Mouse (Mus musculus): ENCODE measurements around the gene Lclat1. TPM values are rescaled to one million over a fixed set of nuclear protein-coding genes. Genes with fewer than 3 reads are reported as not detected.

Gene Lclat1
- total and polyA plus RNA-seq, 3 experiments, result 6.3 to 9.6 (median 7.0) TPM

DNA sequence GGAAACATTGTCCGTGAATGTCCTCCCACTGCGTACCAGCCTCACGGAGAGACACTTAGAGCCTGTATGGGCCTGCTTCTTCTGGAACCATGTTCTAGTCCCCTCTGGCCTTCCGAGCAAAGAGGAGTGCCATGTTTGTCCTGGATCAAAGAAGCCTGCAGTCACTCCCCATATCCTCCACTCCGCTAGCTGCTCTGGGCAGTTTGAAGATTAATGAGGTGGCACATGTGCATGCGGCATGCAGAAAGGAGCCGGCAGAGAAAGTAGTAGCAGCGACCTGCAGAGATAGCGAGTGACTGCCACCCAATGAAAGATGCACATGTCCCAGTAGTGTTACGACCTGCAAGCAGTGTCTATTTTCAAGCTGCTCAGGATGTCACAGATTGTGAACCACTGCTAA is 167.3 kb downstream of the Lclat1 start:
- in situ Hi-C loops (cut with MboI; ENCODE audit: low pct_ligation_motif_present, low pct_unique_long_range_greater_than_20kb, low sequenced_read_pairs), result no loop called here
- dilution Hi-C loops (cut with MboI; ENCODE audit: extremely low pct_ligation_motif_present, extremely low pct_unique_long_range_greater_than_20kb, low sequenced_read_pairs), result no loop called here
- H3K27me3 ChIP-seq (replicated peaks), result no peaks in the 10 kb centered on the region
- H3K4me1 ChIP-seq (ENCODE audit: control insufficient read depth in 1 of 2, insufficient read depth in 2 of 2), result peaks cover 25 to 37% of the 10 kb centered on the region in 2 experiments
- TF ChIP-seq ZMIZ1 (IDR thresholded peaks at IDR 0.05; ENCODE audit: low read depth, low read length) (no peak), E2F4 (IDR thresholded peaks at IDR 0.05; ENCODE audit: insufficient replicate concordance, low read depth, low read length) (no peak), CTCF (conservative IDR thresholded peaks at IDR 0.05 in 1 of 2, IDR thresholded peaks at IDR 0.05 in 1 of 2; ENCODE audit: low read depth in 2 of 2, low read length in 2 of 2) (no peak), ELF1 (IDR thresholded peaks at IDR 0.05; ENCODE audit: low read depth, low read length) (no peak), CHD2 (IDR thresholded peaks at IDR 0.05; ENCODE audit: low read length) (no peak), TBP (conservative IDR thresholded peaks at IDR 0.05; ENCODE audit: low read depth, low read length) (no peak), RCOR1 (conservative IDR thresholded peaks at IDR 0.05; ENCODE audit: low read depth, low read length) (no peak), JUN (IDR thresholded peaks at IDR 0.05; ENCODE audit: insufficient read depth, low read depth, low read length) (no peak), MAFK (IDR thresholded peaks at IDR 0.05; ENCODE audit: insufficient replicate concordance, low read length) (no peak), ZNF384 (IDR thresholded peaks at IDR 0.05; ENCODE audit: low read depth, low read length) (no peak), EP300 (IDR thresholded peaks at IDR 0.05; ENCODE audit: low read length) (no peak), RAD21 (IDR thresholded peaks at IDR 0.05; ENCODE audit: low read depth, low read length) (no peak), NELFE (IDR thresholded peaks at IDR 0.05; ENCODE audit: low read depth, low read length) (no peak), ETS1 (conservative IDR thresholded peaks at IDR 0.05; ENCODE audit: low read depth, low read length) (no peak)
- no peak overlapping the region for H3K27ac ChIP-seq (ENCODE audit: insufficient read depth, low read depth)
- no peak overlapping the region for H3K4me3 ChIP-seq (replicated peaks in 1 of 3; ENCODE audit: low read depth in 2 of 3, low read length in 2 of 3, poor library complexity in 1 of 3)
- no peaks in the 10 kb centered on the region for H3K36me3 ChIP-seq (replicated peaks in 1 of 2; ENCODE audit: control insufficient read depth in 1 of 2, insufficient read depth in 1 of 2, low read length in 1 of 2)
- H3K4me2 ChIP-seq (ENCODE audit: insufficient read depth, low read depth, poor library complexity, severe bottlenecking), result no peak overlapping the region
- no peaks in the 10 kb centered on the region for H3K79me2 ChIP-seq (replicated peaks; ENCODE audit: control insufficient read depth, extremely low read depth, insufficient read depth, poor library complexity, severe bottlenecking)
- DNase-seq (ENCODE audit: extremely low read depth), result no peak
- H3K9ac ChIP-seq (ENCODE audit: insufficient read depth, low read depth), result no peak overlapping the region
- H3K9me3 ChIP-seq (replicated peaks; ENCODE audit: low read length), result no peaks in the 10 kb centered on the region

DNA sequence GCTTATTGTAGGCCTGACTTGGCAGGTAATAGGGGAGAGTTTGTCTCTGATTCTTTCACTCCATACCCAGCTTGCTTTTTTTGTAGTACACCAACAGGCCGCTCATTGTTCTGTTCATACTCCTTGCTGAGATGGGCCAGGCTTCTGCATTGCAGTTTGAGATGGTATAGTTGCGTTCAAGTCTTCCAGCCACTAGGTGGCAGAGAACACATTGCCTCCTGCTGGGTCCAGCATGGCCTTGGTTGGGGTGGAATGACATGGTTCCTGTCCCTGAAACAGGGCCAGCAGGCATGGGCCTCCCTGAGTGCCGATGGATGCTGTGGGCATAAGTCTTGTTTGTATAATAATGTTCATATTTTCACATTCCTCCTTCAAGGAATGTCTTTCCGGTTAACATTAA is 170.0 kb downstream of the Lclat1 start:
- Histone ChIP-seq H3K4me2 (ENCODE audit: insufficient read depth, low read depth, poor library complexity, severe bottlenecking) (no peak overlapping the region), H3K4me1 (ENCODE audit: control insufficient read depth in 1 of 2, insufficient read depth in 2 of 2) (peaks cover 17 to 43% of the 10 kb centered on the region in 2 experiments), H3K9ac (ENCODE audit: insufficient read depth, low read depth) (no peak overlapping the region), H3K36me3 (replicated peaks in 1 of 2; ENCODE audit: control insufficient read depth in 1 of 2, insufficient read depth in 1 of 2, low read length in 1 of 2) (no peaks in the 10 kb centered on the region), H3K9me3 (replicated peaks; ENCODE audit: low read length) (no peaks in the 10 kb centered on the region), H3K79me2 (replicated peaks; ENCODE audit: control insufficient read depth, extremely low read depth, insufficient read depth, poor library complexity, severe bottlenecking) (no peaks in the 10 kb centered on the region), H3K27me3 (replicated peaks) (no peaks in the 10 kb centered on the region), H3K4me3 (replicated peaks in 1 of 3; ENCODE audit: low read depth in 2 of 3, low read length in 2 of 3, poor library complexity in 1 of 3) (no peak overlapping the region), H3K27ac (ENCODE audit: insufficient read depth, low read depth) (no peak overlapping the region)
- in situ Hi-C loops (cut with MboI; ENCODE audit: low pct_ligation_motif_present, low pct_unique_long_range_greater_than_20kb, low sequenced_read_pairs) (no loop called here), dilution Hi-C loops (cut with MboI; ENCODE audit: extremely low pct_ligation_motif_present, extremely low pct_unique_long_range_greater_than_20kb, low sequenced_read_pairs) (no loop called here)
- TF ChIP-seq RAD21 (IDR thresholded peaks at IDR 0.05; ENCODE audit: low read depth, low read length), result peak; percentile 32
- peak; percentile 25; the same call in 1 of the 2 replicates for TF ChIP-seq POLR2A (IDR thresholded peaks at IDR 0.05; ENCODE audit: low read depth, low read length)
- TF ChIP-seq MYC (IDR thresholded peaks at IDR 0.05; ENCODE audit: low read depth, low read length), result peak; percentile 34; the same call in 1 of the 2 replicates
- no peak for TF ChIP-seq TBP (conservative IDR thresholded peaks at IDR 0.05; ENCODE audit: low read depth, low read length)
- no peak for TF ChIP-seq ZKSCAN1 (IDR thresholded peaks at IDR 0.05; ENCODE audit: borderline replicate concordance, low read depth, low read length)
- TF ChIP-seq CHD2 (IDR thresholded peaks at IDR 0.05; ENCODE audit: low read length), result no peak
- TF ChIP-seq TCF12 (IDR thresholded peaks at IDR 0.05; ENCODE audit: low read depth, low read length), result no peak
- TF ChIP-seq RCOR1 (conservative IDR thresholded peaks at IDR 0.05; ENCODE audit: low read depth, low read length), result no peak
- TF ChIP-seq KAT2A (IDR thresholded peaks at IDR 0.05; ENCODE audit: insufficient replicate concordance, low read length), result no peak
- no peak for TF ChIP-seq JUN (IDR thresholded peaks at IDR 0.05; ENCODE audit: insufficient read depth, low read depth, low read length)
- TF ChIP-seq HCFC1 (IDR thresholded peaks at IDR 0.05; ENCODE audit: low read depth, low read length), result peak; percentile 46
- TF ChIP-seq CTCF (conservative IDR thresholded peaks at IDR 0.05 in 1 of 2, IDR thresholded peaks at IDR 0.05 in 1 of 2; ENCODE audit: low read depth in 2 of 2, low read length in 2 of 2), result peak in 1 of 2 experiments; percentile 74; a peak in 2 of 4 replicates
- peak; percentile 50 for TF ChIP-seq SMC3 (IDR thresholded peaks at IDR 0.05; ENCODE audit: low read depth, low read length)
- TF ChIP-seq ZC3H11A (IDR thresholded peaks at IDR 0.05; ENCODE audit: low read depth, low read length), result no peak
- TF ChIP-seq ELF1 (IDR thresholded peaks at IDR 0.05; ENCODE audit: low read depth, low read length), result no peak
- peak; percentile 30 for DNase-seq (ENCODE audit: extremely low read depth)

All from CH12.LX (cell line).